Mouse (Mus musculus): ENCODE results near the gene Jph4.

DNA sequence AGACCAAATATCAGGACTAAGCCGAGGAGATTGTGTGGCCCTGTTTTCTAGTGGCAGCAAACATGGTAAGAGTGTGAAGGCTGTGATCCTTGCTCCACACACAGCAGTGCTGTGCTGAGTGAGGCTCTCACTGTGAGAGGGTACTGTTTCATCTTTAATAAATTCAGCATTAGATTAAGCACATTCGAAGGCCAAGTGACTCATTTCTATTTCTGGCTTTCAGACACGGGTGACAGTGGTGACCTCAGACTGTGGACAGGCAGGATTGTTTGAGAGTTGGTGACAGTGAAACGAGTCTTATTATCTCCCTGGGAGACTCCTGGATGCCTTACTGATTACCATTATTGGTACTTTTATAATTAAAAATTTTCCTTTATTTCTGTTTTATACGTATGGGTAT lies 9.0 kb upstream of the Jph4 start:
- TF ChIP-seq CTCF (conservative IDR thresholded peaks at IDR 0.05; ENCODE audit: insufficient read depth, insufficient read length, low read depth, low read length) (no peak), POLR2A (IDR thresholded peaks at IDR 0.05; ENCODE audit: low read depth, low read length) (no peak)
